ENCODE assay signal across 20 mouse cellular contexts in the genomic region with DNA sequence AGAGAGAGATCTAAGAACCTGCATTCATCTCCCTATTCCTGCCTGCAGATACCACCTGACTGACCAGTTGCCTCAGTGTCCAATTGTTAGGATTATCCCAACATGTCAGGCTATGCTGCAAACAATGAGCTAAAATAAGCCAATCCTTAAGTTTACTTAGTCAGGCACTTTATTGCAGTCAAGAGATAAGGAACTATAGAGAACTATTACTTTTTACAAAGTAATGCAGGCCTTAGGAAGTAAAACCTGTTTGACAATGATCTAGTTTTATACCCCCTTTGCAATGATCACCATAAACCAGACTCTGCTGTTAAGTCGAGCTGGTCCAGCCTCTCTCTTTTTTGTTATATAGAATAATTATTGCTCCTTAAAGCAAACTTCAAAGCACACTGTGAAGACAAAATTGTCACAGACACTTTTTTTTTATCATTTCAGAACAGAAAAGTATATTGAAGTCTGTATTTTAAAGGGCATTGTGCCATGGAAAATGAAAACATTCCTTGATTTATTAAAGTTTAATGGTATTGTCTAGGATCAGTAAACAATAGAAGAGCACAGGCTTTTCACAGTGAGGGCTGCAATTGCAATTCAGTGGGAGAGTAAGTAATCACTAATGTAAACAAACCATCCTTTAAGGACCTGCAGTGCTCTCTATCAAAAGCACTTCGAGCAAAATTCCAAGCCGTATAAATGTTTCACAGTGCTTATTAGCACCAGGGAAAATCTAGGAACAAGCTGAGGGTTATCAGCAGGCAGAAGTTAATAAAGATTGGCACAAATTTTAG.
"Had no signal": no experiment of that assay in that cellular context is flagged by ENCODE, and none has a peak within 500 bp of the region (broad histone marks: within the 10 kb centered on the region; RNA-seq: fewer than 3 reads in every experiment).

No protein-coding gene starts in this region.

- H3K9me3 ChIP-seq: kidney, embryonic 15.5 days; limb, embryonic 12.5 days; limb, embryonic 15.5 days; midbrain, embryonic 13.5 days had no signal

- H3K27ac ChIP-seq: kidney, embryonic 15.5 days; limb, embryonic 12.5 days; limb, embryonic 15.5 days; liver, embryonic 14.5 days; midbrain, embryonic 13.5 days had no signal

- DNase-seq: kidney, adult 2 months; kidney, postnatal 10 days; kidney, postnatal 36 days; left cerebral cortex, postnatal 4 days; lung, adult 18-20 months; lung, postnatal 4 days; right cerebral cortex, adult 18-20 months; right cerebral cortex, postnatal 14 days; right cerebral cortex, postnatal 4 days; thymus, adult 2 months; thymus, postnatal 14 days; thymus, postnatal 4 days had no signal

- H3K4me1 ChIP-seq: kidney, embryonic 15.5 days; limb, embryonic 12.5 days; limb, embryonic 15.5 days; midbrain, embryonic 13.5 days had no signal

- H3K9ac ChIP-seq: kidney, embryonic 15.5 days; limb, embryonic 12.5 days; limb, embryonic 15.5 days; liver, embryonic 14.5 days; midbrain, embryonic 13.5 days had no signal

- ATAC-seq: inflammation-experienced regulatory T-cells, adult 6 months; lung, postnatal 0 days; midbrain, embryonic 13.5 days had no signal

- H3K36me3 ChIP-seq: kidney, embryonic 15.5 days; limb, embryonic 12.5 days; limb, embryonic 15.5 days; midbrain, embryonic 13.5 days had no signal

- H3K4me3 ChIP-seq: kidney, embryonic 15.5 days; limb, embryonic 12.5 days; limb, embryonic 15.5 days; midbrain, embryonic 13.5 days had no signal

- H3K27me3 ChIP-seq: kidney, embryonic 15.5 days; limb, embryonic 12.5 days; limb, embryonic 15.5 days; midbrain, embryonic 13.5 days had no signal

- H3K4me2 ChIP-seq: kidney, embryonic 15.5 days; limb, embryonic 12.5 days; limb, embryonic 15.5 days; liver, embryonic 11.5 days; midbrain, embryonic 13.5 days had no signal
